Mouse (Mus musculus) spleen, postnatal 36 days (tissue): ENCODE results near the gene Osbp2.

ENCODE experiments used
- DNase-seq, 2 experiments: peaks; one replicate each; pipeline ENCODE4 v3.0.0; 2022; ENCODE audit warnings: low spot score in 2 of 2, mixed read lengths in 1 of 2

Osbp2 gene

DNA sequence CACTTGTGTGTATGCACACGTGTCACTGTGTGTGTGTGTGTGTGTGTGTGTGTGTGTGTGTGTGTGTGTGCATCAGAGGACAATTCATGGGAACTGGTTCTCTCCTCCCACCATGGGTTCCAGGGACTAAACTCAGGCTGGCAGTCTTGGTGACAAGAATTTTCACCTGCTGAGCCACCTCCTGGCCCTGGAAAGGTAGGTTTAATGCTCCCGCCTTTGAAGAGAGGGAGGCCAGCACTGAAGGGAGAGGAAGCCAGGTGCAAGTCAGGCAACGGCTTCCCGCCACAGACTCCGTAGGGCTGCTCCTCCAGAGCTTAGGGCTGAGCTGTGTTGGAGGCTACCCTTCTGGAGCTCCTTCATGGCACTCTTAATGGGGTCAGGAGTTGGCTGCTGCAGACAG lies 104.3 kb downstream of the Osbp2 start:
- DNase-seq: no peak

DNA sequence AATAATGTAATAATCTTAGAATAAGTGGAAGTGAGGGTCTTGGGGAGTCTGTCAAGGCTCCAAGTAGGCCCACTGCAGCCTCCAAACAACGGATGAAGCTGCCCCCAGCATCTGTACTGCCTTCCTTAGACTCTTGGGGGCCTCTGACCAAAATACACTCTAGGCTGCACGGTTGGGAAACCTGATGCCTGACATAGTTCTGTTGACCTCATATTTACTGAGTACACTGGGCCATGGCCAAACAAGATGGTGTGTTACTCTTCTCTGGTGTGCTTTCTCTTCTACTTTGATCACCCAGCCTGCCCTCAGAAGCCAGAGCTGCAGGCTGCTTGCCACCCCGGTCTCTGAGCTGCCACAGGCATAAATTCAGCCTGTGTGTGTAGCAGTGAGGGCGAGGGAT lies 108.4 kb downstream of the Osbp2 start:
- DNase-seq: no peak

DNA sequence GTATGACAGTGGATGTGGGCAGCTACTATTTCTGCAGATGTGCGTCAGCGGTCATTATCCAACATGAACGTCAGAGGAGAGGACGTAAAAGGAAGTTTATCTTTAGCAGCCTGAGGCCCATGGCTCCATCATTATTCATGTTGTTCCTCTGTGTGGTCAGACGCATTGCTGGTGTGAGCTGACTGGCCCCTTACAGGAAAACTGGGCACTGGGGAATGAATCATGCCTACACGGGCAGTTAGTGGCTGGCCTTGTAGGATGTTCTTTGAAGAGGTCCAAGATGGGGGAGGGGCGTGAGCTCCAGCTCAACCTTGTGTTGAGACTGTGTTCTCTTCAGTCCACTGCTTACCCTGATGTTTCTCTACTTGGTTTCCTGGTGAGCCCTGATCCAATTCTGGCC lies 109.0 kb downstream of the Osbp2 start:
- no peak for DNase-seq

DNA sequence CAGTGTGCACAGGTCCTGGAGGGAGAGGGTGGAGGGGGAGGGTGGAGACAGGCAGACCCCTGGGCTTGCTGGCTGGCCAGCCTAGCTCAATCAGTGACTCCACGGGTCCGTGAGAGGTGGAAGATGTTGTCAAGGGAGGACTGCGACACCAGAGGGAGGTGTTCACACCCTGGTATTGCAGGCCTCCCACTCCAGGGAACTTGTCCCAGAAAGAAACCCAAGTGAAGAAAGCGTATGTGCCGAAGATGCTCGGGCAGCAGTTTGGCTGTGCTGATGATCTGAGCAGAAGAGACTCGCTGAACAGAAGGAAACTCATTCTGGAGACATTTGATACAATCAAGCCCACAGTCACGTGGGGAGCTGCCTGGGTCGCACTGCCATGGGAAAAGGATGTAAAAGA lies 109.8 kb downstream of the Osbp2 start:
- DNase-seq: no peak

DNA sequence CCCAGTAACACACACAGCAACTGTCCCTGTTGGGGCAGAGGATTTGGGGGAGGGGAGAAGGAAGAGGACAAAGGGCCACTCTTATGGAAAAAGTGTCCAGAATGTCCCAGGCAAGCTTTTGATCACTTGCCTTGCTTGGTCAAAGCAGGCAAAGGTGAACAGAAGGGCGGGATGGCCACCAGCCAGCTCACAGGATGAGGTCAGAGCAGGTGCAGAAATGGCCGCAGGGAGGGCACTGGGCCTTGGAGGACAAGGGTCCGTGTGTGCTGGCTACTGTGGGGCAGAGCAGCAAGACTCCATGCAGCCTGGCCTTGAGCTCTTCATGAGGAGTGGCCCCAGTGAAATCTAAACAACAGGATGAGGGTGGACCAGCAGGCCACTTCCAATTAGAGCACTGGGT lies 110.9 kb downstream of the Osbp2 start:
- DNase-seq: no peak

DNA sequence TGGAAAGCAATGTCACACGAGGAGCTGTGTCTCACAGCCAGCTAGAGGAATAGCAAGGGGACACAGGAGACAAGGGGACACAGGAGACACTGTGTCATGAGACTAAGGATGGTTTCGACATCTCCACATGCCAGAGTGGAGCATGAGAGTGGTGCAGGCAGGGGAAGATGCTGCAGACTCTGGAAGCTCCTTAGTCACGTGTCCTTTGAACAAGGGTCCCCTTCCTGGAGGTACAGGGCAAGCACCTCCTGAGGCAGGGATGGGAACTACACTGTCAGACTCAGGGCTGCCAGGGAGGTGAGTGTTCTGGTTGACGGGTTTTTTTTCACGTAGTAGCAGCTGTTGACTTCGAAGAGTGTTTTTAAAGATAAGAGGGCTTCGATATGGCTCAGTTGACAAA lies 113.9 kb downstream of the Osbp2 start:
- no peak for DNase-seq

DNA sequence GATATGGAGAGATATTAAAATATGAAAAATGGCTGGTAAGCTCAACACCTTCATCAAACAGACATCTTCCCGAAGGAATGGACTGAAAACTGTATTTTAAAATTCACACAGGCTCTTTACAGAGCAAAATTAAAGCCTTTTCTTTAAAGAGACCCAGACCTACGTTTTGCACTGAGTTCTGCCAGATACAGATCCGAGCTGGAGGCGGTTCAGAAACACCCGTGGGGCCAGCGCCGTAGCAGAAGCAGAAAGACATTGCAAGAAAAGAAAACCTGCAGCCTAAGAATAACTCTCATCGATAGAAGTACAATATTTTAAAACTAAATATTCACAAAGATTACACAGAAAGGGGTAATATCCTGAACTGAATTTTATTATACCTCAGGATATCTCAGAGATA lies 121.3 kb downstream of the Osbp2 start:
- DNase-seq: no peak

DNA sequence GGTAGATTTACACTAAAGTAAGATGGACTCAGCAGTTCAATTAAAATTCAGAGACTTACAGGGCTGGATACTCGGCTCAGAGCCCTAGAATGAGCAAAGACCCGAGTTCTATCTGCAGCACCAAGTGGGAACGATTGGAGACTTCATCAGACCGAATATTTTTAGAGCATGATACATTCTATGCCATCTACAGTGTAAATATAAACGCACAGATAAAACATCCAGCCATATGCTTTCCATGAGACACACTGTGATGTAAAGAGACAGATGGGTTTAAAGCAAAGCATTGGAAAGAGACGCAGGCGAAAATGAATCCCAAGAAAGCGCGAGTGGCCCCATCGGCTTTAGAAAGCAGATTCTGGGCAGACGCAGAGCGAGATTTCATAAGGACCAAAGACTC lies 122.5 kb downstream of the Osbp2 start:
- DNase-seq: no peak

DNA sequence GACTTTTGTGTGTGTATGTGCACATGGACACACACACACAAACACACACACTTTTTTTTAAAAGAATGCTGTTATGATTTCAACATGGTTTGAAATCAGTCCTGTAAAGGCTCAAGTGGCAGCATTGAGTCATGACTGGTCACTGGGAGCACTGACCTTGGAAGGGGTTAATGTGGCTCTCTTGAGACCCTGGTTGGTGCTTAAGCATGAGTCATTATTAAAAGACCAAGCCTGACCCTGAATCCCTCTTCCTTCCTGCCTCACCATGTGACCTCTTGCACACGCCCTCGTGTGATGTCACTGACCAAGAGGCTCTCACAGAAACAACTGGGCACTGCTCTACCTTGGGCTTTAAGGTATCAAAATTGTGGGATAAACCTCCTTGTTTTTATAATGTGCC lies 124.9 kb downstream of the Osbp2 start:
- DNase-seq: no peak

DNA sequence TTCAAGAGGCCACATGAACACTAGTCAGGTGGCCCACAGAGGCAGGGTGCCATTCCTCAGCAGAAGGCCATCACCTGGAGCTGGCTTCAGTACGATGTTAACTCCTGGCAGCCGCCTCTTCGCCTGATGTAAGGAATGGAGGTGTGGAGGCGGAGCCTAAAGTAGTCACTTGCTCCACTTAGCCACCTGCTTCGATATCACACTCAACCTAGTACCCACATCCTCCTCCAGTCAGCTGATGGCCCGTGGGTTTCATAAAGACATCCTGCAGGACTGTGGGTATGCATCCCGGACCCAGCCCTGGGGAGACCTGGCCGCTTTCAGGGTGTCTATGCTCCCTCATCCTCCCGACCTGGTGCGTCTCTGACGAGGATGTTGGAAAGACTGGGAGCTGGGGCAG lies 128.0 kb downstream of the Osbp2 start:
- no peak for DNase-seq

DNA sequence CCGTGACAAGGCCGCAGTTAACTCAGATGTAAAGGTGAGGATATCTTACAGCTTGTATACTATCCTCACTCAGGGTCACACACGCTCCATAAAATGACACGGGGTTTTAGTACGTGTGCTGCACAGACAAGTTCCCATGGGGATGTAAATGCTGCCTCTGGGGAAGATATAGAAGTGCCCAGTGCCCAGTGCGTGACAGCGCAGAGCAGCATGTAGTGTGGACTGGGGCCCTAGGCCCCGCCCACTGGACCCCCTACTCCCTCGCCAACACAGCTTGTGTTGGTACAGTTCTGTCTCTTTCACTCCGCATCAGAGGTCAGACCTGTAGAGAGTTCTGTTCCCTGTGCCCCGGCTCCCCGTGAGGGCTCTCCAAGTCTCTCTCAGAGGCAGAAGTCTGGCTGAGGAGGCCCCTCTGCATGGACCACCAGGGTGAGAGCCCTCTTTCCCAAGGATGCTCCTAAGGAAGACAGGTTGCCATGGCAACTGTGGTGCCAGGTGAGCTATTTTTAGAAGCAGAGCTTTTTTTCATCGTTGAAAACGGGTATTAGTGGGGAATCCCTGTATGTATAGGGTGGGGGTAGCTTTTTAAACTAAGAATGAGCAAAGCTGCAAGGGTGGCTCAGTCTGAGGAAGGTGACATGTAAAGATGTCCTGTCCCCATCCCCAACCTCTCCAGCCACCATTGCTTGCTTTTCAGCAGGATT lies 129.6 kb downstream of the Osbp2 start:
- no peak for DNase-seq

DNA sequence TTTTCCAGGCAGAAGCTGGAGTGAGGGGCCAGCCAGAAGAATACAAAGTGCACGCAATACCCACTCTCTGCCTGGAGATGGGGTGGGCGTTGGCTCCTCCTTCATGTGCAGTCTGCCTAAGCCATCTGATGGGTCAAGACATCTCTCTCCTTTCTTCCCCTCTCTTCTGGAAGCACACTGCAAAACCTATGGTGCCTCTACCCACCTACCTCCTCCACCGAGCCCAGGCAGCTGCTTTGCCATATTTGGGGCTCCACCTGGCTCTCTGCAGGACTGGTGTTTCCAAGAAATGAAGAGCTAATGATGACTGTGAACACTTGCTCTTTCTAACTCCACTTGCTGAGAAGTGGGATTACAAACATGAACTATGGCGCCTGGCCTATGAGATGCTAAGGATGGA lies 132.2 kb downstream of the Osbp2 start:
- no peak for DNase-seq

DNA sequence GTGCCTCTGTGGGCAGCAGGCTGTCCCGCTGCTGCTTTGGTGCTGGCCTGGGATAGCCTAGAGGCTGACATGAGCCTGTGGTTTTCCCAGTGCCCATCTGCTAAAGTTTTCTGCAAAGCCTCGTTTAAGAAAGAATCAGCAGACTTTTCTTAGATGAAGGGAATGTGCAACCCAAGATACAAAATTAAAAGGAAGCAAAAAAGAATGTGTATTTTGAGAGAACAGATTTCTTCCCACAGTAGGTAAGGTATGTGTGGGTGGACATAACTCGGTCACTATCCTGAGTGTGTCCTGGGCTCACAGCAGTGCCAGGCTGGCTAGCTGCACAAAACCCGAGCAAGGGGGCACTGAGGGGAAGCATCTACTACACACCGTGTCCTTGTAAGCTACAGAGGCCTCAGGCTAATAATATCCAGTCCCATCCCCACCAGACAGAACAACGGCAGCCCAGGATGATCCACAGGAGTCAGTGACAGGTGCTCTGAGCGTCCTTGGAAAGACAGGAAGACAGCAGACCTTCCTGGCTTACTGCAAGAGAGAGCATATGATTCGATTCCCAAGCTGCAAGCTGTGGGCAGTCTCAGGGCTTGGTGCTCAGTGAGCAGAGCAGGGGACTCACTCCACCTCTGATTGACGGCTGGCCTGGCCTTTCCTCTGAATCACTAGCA lies 136.1 kb downstream of the Osbp2 start:
- DNase-seq: no peak

DNA sequence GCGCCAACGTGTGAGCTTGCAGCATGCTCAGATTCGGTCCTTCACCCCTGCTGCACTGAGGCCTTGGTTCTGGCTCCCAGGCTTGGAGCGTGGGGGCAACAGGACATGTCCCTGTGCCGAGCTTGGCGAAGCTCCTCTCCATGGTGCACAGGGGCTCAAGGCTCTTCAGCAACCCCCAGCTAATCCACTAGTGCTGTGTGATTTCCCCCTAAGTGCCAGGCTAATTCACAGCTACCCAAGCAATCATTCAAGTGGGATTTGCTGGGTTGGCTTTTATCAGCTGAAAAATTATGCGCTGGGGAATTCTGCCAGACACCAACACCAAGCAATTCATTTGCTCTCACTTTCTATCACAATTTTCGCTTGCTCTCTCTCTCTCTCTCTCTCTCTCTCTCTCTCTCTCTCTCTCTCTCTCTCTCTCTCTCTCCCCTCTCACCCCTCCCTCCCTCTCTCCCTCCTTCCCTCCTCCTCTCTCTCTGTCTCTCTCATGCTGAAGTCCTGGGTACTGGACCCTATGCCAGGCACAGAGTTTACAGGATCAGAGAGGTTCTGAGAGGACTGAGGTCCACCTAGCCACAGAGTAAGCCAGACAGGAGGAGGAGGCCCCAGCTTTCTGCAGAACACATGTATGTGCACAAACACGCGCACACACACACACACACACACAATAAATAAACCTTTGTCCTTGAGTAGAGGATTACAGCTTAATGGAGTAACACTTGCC lies 138.2 kb downstream of the Osbp2 start:
- DNase-seq: no peak

DNA sequence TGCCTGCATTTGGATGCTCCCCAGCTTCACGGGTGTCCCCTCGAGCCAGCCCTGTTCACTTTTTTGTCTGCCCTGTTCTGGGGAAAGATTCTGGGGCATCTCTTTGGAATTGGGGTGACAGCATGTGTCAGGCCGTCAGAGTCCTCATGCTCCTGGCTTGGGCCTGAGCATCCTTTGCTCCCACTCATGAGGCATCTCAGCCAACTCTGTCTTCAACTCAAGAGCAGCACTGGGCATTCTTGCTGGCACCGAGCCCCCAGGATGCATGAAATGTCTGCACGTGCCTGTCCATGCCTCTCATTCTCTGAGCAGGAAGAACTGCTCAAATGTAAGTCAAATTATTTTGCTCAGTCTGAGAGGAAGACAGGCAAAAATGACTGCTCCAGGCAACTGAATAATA lies 139.0 kb downstream of the Osbp2 start:
- no peak for DNase-seq

DNA sequence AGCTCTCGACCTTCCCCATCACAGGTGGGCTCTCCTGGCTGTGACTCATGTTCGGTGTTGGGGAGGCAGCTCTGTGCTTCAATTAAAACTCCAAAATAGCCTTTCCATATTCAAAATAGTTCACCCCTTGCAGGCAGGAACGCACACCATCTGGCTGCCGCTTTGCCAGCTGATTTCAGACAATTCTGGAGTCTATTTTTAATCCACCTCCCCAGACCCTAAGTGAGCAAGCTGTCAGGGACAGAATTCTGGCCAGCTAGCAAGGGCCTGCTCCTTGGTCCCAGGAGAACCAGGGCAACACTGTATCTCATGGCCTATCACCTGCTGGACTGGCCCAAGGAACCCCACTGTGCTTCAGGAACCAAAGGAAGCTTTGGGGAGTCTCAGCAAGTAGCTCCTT lies 139.8 kb downstream of the Osbp2 start:
- DNase-seq: no peak

DNA sequence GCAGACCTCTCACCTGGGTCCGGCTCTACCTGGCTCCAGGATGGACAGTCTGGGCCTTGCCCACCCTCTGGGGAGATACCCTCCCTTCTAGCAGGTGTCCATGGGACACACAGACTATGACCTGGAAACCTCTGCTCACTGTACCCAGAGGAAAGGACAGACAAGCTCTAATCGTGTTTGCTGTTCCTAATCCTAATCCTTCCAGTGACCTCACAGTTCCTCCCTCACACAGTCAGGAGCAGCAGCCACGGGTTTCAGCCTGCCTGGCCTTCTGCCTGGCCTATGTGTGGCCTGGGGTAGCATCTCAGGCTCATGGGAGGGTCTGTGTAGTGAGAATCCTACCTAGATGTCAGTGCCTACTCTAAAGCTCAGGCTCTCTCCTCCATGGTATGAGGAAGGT lies 140.8 kb downstream of the Osbp2 start:
- DNase-seq: no peak

DNA sequence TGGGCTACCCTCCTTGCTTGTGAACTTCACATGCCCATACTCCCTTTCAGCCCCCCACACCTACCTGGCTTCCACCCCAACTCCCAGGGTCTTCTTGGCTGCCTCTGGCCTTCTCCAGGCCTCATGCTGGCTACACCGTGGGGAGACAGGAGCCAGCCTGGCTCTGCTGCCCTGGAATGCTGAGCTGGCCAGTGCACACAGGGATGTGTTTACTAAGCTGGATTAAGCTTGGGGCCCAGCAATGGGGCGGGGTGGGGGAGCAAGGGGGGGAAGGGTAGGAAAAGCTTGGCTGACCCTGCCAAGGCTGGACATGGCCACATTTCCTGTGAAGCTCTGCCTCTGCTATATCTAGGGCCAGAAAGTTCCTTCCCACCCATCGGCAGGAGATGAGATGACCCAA lies 141.7 kb downstream of the Osbp2 start:
- no peak for DNase-seq

DNA sequence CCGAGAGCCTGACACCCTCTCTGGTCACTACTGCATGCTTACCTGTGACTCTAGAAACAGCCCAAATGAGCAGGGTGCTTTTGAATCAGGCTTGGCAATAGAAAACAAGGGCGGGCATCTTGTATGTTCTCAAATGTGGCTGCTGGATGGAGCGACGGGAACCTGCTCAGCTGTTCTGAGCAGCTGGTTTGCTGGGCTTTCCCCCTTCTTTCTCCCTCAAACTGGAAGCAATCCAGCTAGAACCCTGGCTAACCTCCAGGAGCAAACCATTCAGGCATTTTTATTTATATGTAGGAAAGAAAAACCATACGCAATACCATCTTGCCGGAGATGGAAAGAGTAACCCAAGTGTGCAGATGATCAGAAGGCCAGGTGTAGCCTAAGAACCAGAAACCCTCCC lies 147.0 kb downstream of the Osbp2 start:
- DNase-seq: no peak

DNA sequence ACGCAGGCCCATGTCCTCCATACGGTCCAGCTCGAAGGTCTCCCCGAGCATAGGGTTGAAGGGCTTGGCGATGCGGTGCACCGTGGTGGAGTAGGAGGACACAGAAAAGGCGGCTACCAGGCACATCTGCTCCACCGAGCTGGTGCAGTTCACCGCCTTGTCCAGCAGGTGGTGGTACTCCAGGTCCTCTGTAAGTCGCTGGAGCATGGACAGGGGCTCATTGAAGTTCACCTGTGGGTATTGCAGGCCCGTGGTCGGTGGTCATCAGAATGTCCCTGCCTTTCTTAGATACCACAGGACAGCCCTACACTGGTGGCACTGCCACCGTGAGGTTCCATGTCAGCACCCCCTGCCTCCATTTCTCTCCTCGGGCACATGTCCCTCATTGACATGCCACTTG lies 149.2 kb downstream of the Osbp2 start:
- peak in 1 of 2 experiments; percentile 14 for DNase-seq

DNA sequence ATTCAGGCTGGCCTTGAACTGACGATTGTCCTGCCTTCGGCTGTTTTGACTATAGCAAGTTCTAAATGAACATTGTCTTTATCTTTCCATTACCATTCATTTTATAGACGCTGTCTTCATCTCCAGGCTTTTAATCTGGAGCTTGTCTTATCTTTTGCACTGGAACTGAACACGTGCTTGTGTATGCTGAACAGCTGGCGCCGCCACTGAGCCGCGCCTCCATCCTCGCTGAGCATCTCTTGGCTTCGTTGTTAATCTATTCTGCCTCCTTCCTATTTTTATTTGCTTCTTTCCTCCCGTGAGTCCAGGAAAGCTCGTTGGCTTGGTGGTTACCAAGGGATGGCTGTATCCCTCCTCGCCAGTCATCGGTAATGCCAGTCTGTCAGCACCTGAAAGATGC lies 153.5 kb downstream of the Osbp2 start:
- DNase-seq: no peak

DNA sequence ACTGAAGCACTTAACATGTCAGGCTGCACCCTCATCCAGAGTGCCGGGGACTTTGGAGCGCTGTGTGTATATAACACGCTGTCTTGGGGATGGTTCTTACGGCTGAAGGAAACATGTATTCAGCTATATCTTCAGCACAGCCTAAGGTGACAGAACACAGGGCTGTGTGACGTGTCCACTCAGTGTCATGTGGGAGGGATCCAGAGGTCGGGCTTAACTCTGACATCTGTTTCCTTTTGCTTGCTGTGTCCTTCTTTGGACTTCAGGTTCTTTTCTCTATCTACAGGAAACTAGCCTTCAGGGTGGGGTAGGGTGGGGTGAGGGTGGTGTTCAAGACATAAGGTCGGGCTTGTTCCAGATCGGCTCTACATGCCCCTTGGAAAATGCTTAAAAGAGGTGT lies 156.6 kb downstream of the Osbp2 start:
- DNase-seq: no peak

DNA sequence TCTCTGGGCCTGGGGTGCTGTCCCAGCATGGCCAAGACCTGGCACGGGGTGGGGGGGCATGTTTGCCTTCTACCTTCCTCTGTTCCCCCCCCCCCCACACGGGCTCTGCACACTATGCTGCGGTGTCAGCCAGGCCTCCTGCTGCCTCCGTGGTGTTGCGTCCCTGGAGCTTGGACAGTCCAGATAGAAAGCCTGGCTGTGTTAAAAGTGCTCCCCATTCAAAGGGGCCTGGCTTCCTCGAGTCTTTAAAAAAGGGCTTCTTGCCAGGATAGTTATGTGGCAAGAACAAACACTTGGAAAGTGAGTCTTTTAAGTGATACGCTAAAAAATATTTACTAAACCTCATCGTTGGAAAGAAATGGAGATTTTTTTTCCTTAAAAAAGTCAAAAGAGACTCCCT lies 159.3 kb downstream of the Osbp2 start:
- DNase-seq: no peak
